Mouse (Mus musculus) myocyte (in vitro differentiated cells): ENCODE results near the gene Ptpa. TPM values are rescaled to one million over a fixed set of nuclear protein-coding genes. Genes with fewer than 3 reads are reported as not detected.
A peak's percentile ranks its signal among the peaks of the same experiment; 100 is the strongest.

Experiments
- H3K27me3 ChIP-seq: one replicate; pipeline ENCODE4 v1.6.1; 2011; ENCODE audit not compliant: control insufficient read depth, insufficient read depth, insufficient read length
- H3K36me3 ChIP-seq: one replicate; pipeline ENCODE4 v1.6.1; 2011; ENCODE audit not compliant: control insufficient read depth, insufficient read depth
- H3K4me2 ChIP-seq: one replicate; pipeline ENCODE4 v1.6.1; 2011; ENCODE audit warnings: low read depth, control low read depth
- H3K4me3 ChIP-seq: one replicate; pipeline ENCODE4 v1.5.1; 2011; ENCODE audit warnings: mild to moderate bottlenecking, control low read depth, moderate library complexity
- H3K79me2 ChIP-seq: one replicate; pipeline ENCODE4 v1.6.1; 2011; ENCODE audit not compliant: control insufficient read depth, insufficient read depth
- H3ac ChIP-seq: one replicate; pipeline ENCODE4 v1.6.1; 2011; ENCODE audit not compliant: control insufficient read depth, insufficient read length
- CEBPB ChIP-seq: IDR thresholded peaks from 2 replicates; pipeline ENCODE4 v1.6.1; 2011; ENCODE audit warnings: mild to moderate bottlenecking, moderate library complexity; ENCODE audit not compliant: poor library complexity, insufficient read depth, severe bottlenecking
- E2F4 ChIP-seq: IDR thresholded peaks from one replicate; pipeline ENCODE4 v1.6.1; 2011; ENCODE audit warnings: mild to moderate bottlenecking, control low read depth, moderate library complexity; ENCODE audit not compliant: insufficient read depth
- MAX ChIP-seq: IDR thresholded peaks from one replicate; pipeline ENCODE4 v1.6.1; 2011; ENCODE audit warnings: low read depth, mild to moderate bottlenecking, control low read depth
- MYOD1 ChIP-seq, 3 experiments: IDR thresholded peaks; one replicate each; pipeline ENCODE4 v1.6.1; 2011; ENCODE audit warnings: control low read depth in 2 of 3, low read depth in 2 of 3, mild to moderate bottlenecking in 2 of 3, moderate library complexity in 1 of 3; ENCODE audit not compliant: insufficient read length in 2 of 3, control insufficient read depth in 1 of 3
- MYOG ChIP-seq, 3 experiments: IDR thresholded peaks; one replicate each; pipeline ENCODE4 v1.6.1; 2011; ENCODE audit warnings: control low read depth in 2 of 3, low read depth in 2 of 3, mild to moderate bottlenecking in 2 of 3; ENCODE audit not compliant: insufficient read length in 2 of 3, control insufficient read depth in 1 of 3, insufficient read depth in 1 of 3
- POLR2A ChIP-seq: IDR thresholded peaks from one replicate; pipeline ENCODE4 v1.6.1; 2011; ENCODE audit warnings: low read depth, mild to moderate bottlenecking, control low read depth, moderate library complexity; ENCODE audit not compliant: insufficient read length
- POLR2AphosphoS2 ChIP-seq: IDR thresholded peaks from one replicate; pipeline ENCODE4 v1.6.1; 2011; ENCODE audit warnings: low read depth, control low read depth; ENCODE audit not compliant: insufficient read length
- REST ChIP-seq: IDR thresholded peaks from one replicate; pipeline ENCODE4 v1.6.1; 2011; ENCODE audit warnings: mild to moderate bottlenecking, control low read depth, moderate library complexity; ENCODE audit not compliant: insufficient read depth, insufficient read length
- SRF ChIP-seq: IDR thresholded peaks from one replicate; pipeline ENCODE4 v1.6.1; 2011; ENCODE audit warnings: low read depth; ENCODE audit not compliant: control insufficient read depth, insufficient read length
- TCF12 ChIP-seq: IDR thresholded peaks from one replicate; pipeline ENCODE4 v1.6.1; 2011; ENCODE audit warnings: mild to moderate bottlenecking, control low read depth; ENCODE audit not compliant: poor library complexity, insufficient read depth, severe bottlenecking
- TCF3 ChIP-seq: IDR thresholded peaks from one replicate; pipeline ENCODE4 v1.6.1; 2011; ENCODE audit warnings: low read depth, control low read depth; ENCODE audit not compliant: insufficient read length
- USF1 ChIP-seq: IDR thresholded peaks from one replicate; pipeline ENCODE4 v1.6.1; 2011; ENCODE audit warnings: low read depth, mild to moderate bottlenecking, control low read depth, moderate library complexity
- polyA plus RNA-seq: library from polyadenylated mRNA; unstranded; fragments of >200 nt; fragmentation: generic; extraction: Trizol; gene quantifications from one replicate; pipeline ENCODE4 v1.2.1, GENCODE M21; 2012; ENCODE audit warnings: missing spikeins

Gene Ptpa
- polyA plus RNA-seq, 1 experiment = 151 TPM

- H3K36me3 ChIP-seq = no peaks in the 10 kb centered on the region
- peak overlapping the region; percentile 68 for H3K4me3 ChIP-seq
- H3ac ChIP-seq = no peak overlapping the region
- TF ChIP-seq USF1 (no peak), REST (no peak), MYOD1 (IDR thresholded peaks at IDR 0.05; ENCODE audit: control insufficient read depth in 1 of 3, insufficient read length in 2 of 3, low read depth in 2 of 3) (no peak), TCF12 (no peak), POLR2AphosphoS2 (no peak), MYOG (IDR thresholded peaks at IDR 0.05; ENCODE audit: control insufficient read depth in 1 of 3, insufficient read depth in 1 of 3, insufficient read length in 2 of 3, low read depth in 2 of 3) (no peak), CEBPB (no peak), TCF3 (no peak), MAX (no peak), POLR2A (no peak), E2F4 (no peak)
- no peaks in the 10 kb centered on the region for H3K27me3 ChIP-seq
- H3K79me2 ChIP-seq = no peaks in the 10 kb centered on the region
- H3K4me2 ChIP-seq = peak overlapping the region; percentile 83
Observed at GRCm38 (mm10) chr2:30474776-30475175, 58.9 kb downstream of the Ptpa start.

GRCm38 (mm10) chr2:30475457-30475856 lies 59.6 kb downstream of the Ptpa start:
- no peak overlapping the region for H3K4me3 ChIP-seq
- no peak overlapping the region for H3ac ChIP-seq
- no peaks in the 10 kb centered on the region for H3K27me3 ChIP-seq
- no peaks in the 10 kb centered on the region for H3K79me2 ChIP-seq
- no peak overlapping the region for H3K4me2 ChIP-seq
- no peaks in the 10 kb centered on the region for H3K36me3 ChIP-seq
- TF ChIP-seq SRF (no peak), E2F4 (no peak), REST (no peak), TCF12 (no peak), MYOD1 (IDR thresholded peaks at IDR 0.05; ENCODE audit: control insufficient read depth in 1 of 3, insufficient read length in 2 of 3, low read depth in 2 of 3) (no peak), POLR2AphosphoS2 (no peak), CEBPB (no peak), USF1 (no peak), POLR2A (no peak), MYOG (IDR thresholded peaks at IDR 0.05; ENCODE audit: control insufficient read depth in 1 of 3, insufficient read depth in 1 of 3, insufficient read length in 2 of 3, low read depth in 2 of 3) (no peak), MAX (no peak), TCF3 (no peak)

GRCm38 (mm10) chr2:30476241-30476640 lies 60.4 kb downstream of the Ptpa start:
- Histone ChIP-seq H3K27me3 (no peaks in the 10 kb centered on the region), H3K79me2 (no peaks in the 10 kb centered on the region), H3K4me2 (no peak overlapping the region), H3ac (no peak overlapping the region), H3K4me3 (no peak overlapping the region), H3K36me3 (no peaks in the 10 kb centered on the region)
- TF ChIP-seq MYOD1 (IDR thresholded peaks at IDR 0.05; ENCODE audit: control insufficient read depth in 1 of 3, insufficient read length in 2 of 3, low read depth in 2 of 3) (no peak), POLR2AphosphoS2 (no peak), E2F4 (no peak), POLR2A (no peak), MAX (no peak), USF1 (no peak), SRF (no peak), TCF3 (no peak), TCF12 (no peak), MYOG (IDR thresholded peaks at IDR 0.05; ENCODE audit: control insufficient read depth in 1 of 3, insufficient read depth in 1 of 3, insufficient read length in 2 of 3, low read depth in 2 of 3) (no peak), CEBPB (no peak), REST (no peak)

DNA sequence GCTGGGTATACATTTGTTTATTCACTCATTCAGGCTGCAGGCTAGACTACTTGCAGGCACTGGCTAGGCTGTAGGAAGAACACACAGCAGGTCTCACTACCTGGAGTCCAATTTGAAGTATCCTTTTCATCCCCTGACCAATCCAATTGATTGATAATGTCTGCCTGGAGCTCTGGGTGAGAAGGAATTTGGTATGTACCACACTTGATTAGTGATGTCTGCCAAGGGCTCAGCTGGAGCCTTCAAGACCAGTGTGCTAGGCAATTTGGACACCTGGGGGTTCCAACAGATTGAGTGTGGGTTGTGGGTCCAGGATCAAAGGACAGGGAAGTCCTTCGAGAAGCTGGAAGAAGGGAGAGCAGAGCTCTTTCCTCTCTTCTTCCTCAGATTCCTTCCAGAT lies 62.7 kb downstream of the Ptpa start:
- H3K79me2 ChIP-seq = no peaks in the 10 kb centered on the region
- TF ChIP-seq MAX (no peak), TCF12 (no peak)
- no peak overlapping the region for H3ac ChIP-seq
- no peaks in the 10 kb centered on the region for H3K27me3 ChIP-seq
- no peak overlapping the region for H3K4me3 ChIP-seq
- H3K4me2 ChIP-seq = no peak overlapping the region
- H3K36me3 ChIP-seq = no peaks in the 10 kb centered on the region

- H3ac ChIP-seq = no peak overlapping the region
- H3K4me3 ChIP-seq = no peak overlapping the region
- H3K79me2 ChIP-seq = no peaks in the 10 kb centered on the region
- H3K36me3 ChIP-seq = no peaks in the 10 kb centered on the region
- H3K4me2 ChIP-seq = peak overlapping the region; percentile 20
- TF ChIP-seq MYOG (IDR thresholded peaks at IDR 0.05; ENCODE audit: control insufficient read depth in 1 of 3, insufficient read depth in 1 of 3, insufficient read length in 2 of 3, low read depth in 2 of 3) (peak in 2 of 3 experiments; percentile 78 to 87), TCF12 (peak; percentile 15), POLR2AphosphoS2 (no peak), SRF (no peak), POLR2A (no peak), REST (no peak), MYOD1 (IDR thresholded peaks at IDR 0.05; ENCODE audit: control insufficient read depth in 1 of 3, insufficient read length in 2 of 3, low read depth in 2 of 3) (peak; percentile 27 to 79 (median 63))
- H3K27me3 ChIP-seq = no peaks in the 10 kb centered on the region
Observed at GRCm38 (mm10) chr2:30487597-30487996, 71.8 kb downstream of the Ptpa start.
